Mouse (Mus musculus) limb, embryonic 15.5 days (tissue): ENCODE data around the gene Olfr17. TPM values are rescaled to one million over a fixed set of nuclear protein-coding genes. Genes with fewer than 3 reads are reported as not detected.
"Not testable (repeated sequence)": the region's sequence is repeated elsewhere in the genome, so short reads cannot be mapped to it uniquely, and the experiment has no call there.

Source experiments
- ATAC-seq: fragments of 200-750 bp; cut with Nextera tagmentation; 2 replicates; pipeline ENCODE4 v1.8.0; 2017; ENCODE audit warnings: low read depth, moderate TSS enrichment; ENCODE audit not compliant: insufficient number of reproducible peaks, low FRiP score, low TSS enrichment
- H3K27ac ChIP-seq: fragments of 300-500 bp; sonication (generic); 2 replicates; pipeline ENCODE4 v1.5.1; 2015; ENCODE audit warnings: moderate library complexity, mild to moderate bottlenecking, inconsistent platforms
- H3K27me3 ChIP-seq: fragments of 300-500 bp; sonication (generic); 2 replicates; pipeline ENCODE4 v1.6.1; 2015; ENCODE audit warnings: inconsistent platforms
- H3K36me3 ChIP-seq: fragments of 300-500 bp; sonication (generic); 2 replicates; pipeline ENCODE4 v1.6.1; 2015; ENCODE audit warnings: inconsistent platforms
- H3K4me1 ChIP-seq: fragments of 300-500 bp; sonication (generic); 2 replicates; pipeline ENCODE4 v1.6.1; 2015; ENCODE audit warnings: inconsistent platforms
- H3K4me2 ChIP-seq: fragments of 300-500 bp; sonication (generic); 2 replicates; pipeline ENCODE4 v1.6.1; 2015; ENCODE audit warnings: mild to moderate bottlenecking, inconsistent platforms
- H3K4me3 ChIP-seq: fragments of 300-500 bp; sonication (generic); 2 replicates; pipeline ENCODE4 v1.5.1; 2015; ENCODE audit warnings: mild to moderate bottlenecking, inconsistent platforms
- H3K9ac ChIP-seq: fragments of 300-500 bp; sonication (generic); 2 replicates; pipeline ENCODE4 v1.6.1; 2015; ENCODE audit warnings: inconsistent platforms
- H3K9me3 ChIP-seq: fragments of 300-500 bp; sonication (generic); 2 replicates; pipeline ENCODE4 v1.6.1; 2016; ENCODE audit warnings: inconsistent platforms
- WGBS: fragments of 180-500 bp; shearing (Covaris S2); methylation state at CpG from one replicate; pipeline ENCODE4 v1.1.7; 2015; 5-methylcytosine and 5-hydroxymethylcytosine counted together
- polyA plus RNA-seq: library from polyadenylated mRNA; unstranded; fragments of >200 nt; fragmentation: Nextera tagmentation; extraction: Ambion mirVana; gene quantifications from 2 replicates; pipeline ENCODE4 v1.2.1, GENCODE M21; 2015

The Olfr17 gene
- not detected in 2 replicates for polyA plus RNA-seq

DNA sequence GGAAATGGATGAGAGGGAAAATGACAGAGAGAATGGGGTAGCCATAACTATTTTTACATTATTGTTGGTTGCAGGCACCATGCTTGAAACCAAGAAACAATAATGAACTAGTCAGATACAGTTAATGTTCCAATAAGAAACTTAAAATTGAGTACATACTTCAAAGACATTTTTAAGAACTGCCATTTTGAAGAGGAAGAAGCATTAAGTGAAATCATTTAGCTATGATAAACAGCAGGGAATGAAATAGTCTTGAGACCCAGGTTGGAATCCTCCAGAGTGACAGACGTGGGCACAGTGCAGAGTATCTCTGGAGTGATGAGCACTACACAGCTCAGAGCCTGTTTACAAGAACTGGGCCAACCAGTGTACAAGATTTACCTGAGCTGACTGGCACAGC is at the start of gene Olfr17:
Gene Olfr17 (plus strand): TSS at position 301 of the 400 bp plus-strand sequence.
- Histone ChIP-seq H3K9me3 (no peaks in the 10 kb centered on the region), H3K27me3 (no peaks in the 10 kb centered on the region), H3K4me3 (no peak within 1 kb of the TSS), H3K36me3 (no peaks in the 10 kb centered on the region), H3K4me1 (no peaks in the 10 kb centered on the region), H3K27ac (no peak within 1 kb of the TSS), H3K4me2 (no peak within 1 kb of the TSS), H3K9ac (no peak within 1 kb of the TSS)
- 53% methylated on average over 1 of the region's 1 CpGs for WGBS
- no peak for ATAC-seq

DNA sequence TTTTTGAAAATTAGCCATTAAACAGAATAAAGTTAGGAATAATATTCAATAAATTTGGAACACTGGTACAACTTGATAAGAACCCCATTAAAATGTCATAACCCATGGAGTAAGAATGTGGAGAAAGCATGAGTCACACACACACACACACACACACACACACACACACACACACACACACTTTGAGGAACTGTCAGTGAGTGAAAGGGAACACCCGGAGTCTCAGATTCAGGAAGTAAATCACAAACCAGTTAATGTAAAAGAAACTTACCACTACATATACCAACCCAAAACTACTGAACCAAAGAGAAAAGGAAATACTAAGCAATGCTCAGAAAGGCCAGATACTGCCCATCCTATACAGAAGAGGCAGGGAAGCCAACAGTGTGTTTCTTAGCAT is 48.6 kb upstream of the Olfr17 start:
- H3K4me1 ChIP-seq, result no peaks in the 10 kb centered on the region

DNA sequence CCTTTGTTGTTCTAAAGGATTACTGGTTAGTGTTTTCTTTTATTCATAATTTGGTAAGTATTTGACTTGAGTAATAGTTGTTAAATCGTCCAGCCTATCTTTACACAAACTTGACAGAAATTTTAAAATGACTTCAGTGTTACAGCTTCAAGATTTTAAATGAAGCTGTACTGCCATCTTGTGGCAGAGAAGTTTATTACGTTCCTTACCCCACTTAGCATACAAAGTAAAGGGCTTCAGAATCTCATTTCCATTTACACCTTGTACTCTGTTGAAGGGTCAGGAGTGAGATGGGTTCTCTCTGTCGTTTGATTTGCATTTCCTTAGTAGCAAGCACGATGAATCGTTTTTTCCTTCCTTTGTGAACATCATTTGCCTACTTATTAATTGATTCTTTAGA is 47.2 kb upstream of the Olfr17 start:
- no peak overlapping the region for H3K27ac ChIP-seq
- no peak overlapping the region for H3K4me2 ChIP-seq
- 4% methylated on average over 5 of the region's 5 CpGs for WGBS

More for the DNA sequence above, 48.6 kb upstream of the Olfr17 start:
- Histone ChIP-seq H3K36me3 (no peaks in the 10 kb centered on the region), H3K27me3 (no peaks in the 10 kb centered on the region), H3K9ac (no peak overlapping the region), H3K27ac (no peak overlapping the region), H3K4me3 (no peak overlapping the region), H3K9me3 (no peaks in the 10 kb centered on the region), H3K4me2 (no peak overlapping the region)
- ATAC-seq, result no peak
- 86% methylated on average over 1 of the region's 1 CpGs for WGBS

DNA sequence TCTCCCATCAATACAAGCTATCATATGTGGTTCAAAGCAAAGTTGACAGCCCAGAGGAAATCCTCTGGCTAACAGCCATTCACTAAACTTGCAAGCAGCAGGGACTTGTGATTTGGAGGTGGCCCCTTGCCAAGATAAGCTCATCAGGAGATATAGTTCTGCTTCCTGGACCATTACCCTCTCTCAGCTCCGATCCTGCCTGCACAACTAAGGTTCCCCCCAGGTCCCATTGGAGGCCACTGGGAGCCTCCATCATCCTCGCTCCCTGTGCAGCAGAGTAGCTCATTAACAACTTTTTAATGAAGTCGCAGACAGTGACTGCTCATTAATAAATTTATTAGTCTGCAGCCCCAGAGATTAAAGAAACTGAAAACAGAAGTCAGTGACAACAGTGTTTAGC is 45.4 kb upstream of the Olfr17 start:
- Histone ChIP-seq H3K4me2 (no peak overlapping the region), H3K4me1 (no peaks in the 10 kb centered on the region), H3K27me3 (no peaks in the 10 kb centered on the region), H3K9ac (no peak overlapping the region), H3K27ac (no peak overlapping the region), H3K4me3 (no peak overlapping the region), H3K36me3 (no peaks in the 10 kb centered on the region), H3K9me3 (no peaks in the 10 kb centered on the region)
- 33% methylated on average over 3 of the region's 3 CpGs for WGBS
- no peak for ATAC-seq

More for the DNA sequence above, 47.2 kb upstream of the Olfr17 start:
- no peak for ATAC-seq
- H3K9me3 ChIP-seq, result no peaks in the 10 kb centered on the region
- H3K9ac ChIP-seq, result no peak overlapping the region
- H3K36me3 ChIP-seq, result no peaks in the 10 kb centered on the region
- no peaks in the 10 kb centered on the region for H3K4me1 ChIP-seq
- H3K27me3 ChIP-seq, result no peaks in the 10 kb centered on the region
- H3K4me3 ChIP-seq, result no peak overlapping the region

DNA sequence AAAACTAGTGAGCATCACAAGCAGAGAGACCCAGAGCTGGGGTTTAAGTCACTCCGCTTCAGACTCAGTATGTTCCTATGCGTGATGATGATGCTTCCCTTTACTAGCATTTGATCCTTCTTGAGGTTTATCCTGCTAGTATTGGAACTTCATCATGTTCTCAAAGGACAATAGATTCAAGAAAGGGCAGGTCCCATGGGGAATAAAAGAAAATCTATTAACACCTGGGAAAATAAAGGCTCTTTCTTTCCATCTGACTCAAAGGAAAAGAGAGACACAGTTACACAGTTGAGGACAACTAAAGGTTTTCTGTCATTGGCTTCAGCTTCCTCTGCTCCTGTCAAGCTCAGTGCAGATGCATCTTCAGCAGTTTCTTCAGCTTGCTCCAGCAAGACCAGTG is 22.3 kb upstream of the Olfr17 start, which contains the start of gene Olfr714:
Gene Olfr714 (plus strand): TSS at position 301 of the 400 bp plus-strand sequence.
- no peaks in the 10 kb centered on the region for H3K36me3 ChIP-seq
- 83% methylated on average over 2 of the region's 2 CpGs for WGBS

DNA sequence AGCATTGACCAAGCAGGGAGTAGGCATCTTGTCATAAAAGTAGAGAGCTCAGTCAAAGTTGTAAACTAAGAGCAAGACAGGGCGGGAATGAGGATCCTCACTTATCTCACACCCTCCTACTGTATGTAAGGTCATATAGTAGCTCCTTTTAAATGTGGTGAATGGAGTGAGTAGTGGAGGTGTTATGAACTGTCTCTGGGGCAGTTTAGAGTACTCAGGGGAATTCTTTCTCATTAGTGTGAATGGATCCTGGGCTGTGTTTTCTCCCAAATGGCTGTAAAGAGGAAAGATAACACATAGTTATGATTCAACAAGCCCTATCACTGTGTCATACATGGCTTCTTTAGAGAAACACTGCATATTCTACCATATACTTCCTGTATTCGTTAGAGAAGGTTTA is 17.2 kb downstream of the Olfr17 start, which contains the start of gene Olfr715b:
Gene Olfr715b (minus strand): TSS at position 101 of the 400 bp plus-strand sequence.
- H3K4me1 ChIP-seq, H3K36me3 ChIP-seq, H3K4me3 ChIP-seq, H3K27ac ChIP-seq, H3K9ac ChIP-seq, ATAC-seq, H3K27me3 ChIP-seq, H3K9me3 ChIP-seq, H3K4me2 ChIP-seq: not testable (repeated sequence)
- 72% methylated on average over 2 of the region's 2 CpGs for WGBS

More for the DNA sequence above, 22.3 kb upstream of the Olfr17 start, which contains the start of gene Olfr714:
- Histone ChIP-seq H3K4me1 (no peaks in the 10 kb centered on the region), H3K4me2 (no peak within 1 kb of the TSS), H3K9me3 (peaks cover 5% of the 10 kb centered on the region; the same call in 1 of the 2 replicates), H3K4me3 (no peak within 1 kb of the TSS), H3K27me3 (no peaks in the 10 kb centered on the region), H3K27ac (no peak within 1 kb of the TSS), H3K9ac (no peak within 1 kb of the TSS)
- no peak for ATAC-seq

DNA sequence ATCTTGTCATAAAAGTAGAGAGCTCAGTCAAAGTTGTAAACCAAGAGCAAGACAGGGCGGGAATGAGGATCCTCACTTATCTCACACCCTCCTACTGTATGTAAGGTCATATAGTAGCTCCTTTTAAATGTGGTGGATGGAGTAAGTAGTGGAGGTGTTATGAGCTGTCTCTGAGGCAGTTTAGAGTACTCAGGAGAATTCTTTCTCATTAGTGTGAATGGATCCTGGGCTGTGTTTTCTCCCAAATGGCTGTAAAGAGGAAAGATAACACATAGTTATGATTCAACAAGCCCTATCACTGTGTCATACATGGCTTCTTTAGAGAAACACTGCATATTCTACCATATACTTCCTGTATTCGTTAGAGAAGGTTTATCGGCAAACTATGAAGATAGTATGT is 38.0 kb downstream of the Olfr17 start, which contains the start of gene Olfr715:
Gene Olfr715 (minus strand): TSS at position 101 of the 400 bp plus-strand sequence.
- ATAC-seq, H3K9ac ChIP-seq: not testable (repeated sequence)
- 74% methylated on average over 3 of the region's 3 CpGs for WGBS

DNA sequence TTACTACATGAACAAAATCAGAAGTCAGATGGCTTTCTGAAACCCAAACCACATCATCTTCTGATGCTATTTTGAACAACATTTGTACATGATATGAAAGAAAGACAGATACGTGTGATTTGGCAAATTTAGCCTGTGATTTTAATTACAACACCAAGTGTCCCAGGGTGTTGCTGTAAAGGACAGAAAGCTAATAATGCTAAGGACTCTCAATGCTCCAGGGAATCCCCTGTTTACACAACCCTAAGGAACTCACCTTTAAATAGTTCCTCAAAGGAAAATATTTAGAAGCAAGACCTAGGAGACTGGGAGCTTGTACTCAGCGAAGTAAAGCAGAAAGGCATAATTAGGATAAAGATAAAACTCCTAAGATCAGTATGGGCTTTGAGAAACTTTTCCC is 45.0 kb downstream of the Olfr17 start, which contains the start of gene Olfr716:
Gene Olfr716 (plus strand): TSS at position 301 of the 400 bp plus-strand sequence.
- H3K9ac ChIP-seq, H3K27ac ChIP-seq, H3K36me3 ChIP-seq, H3K9me3 ChIP-seq, ATAC-seq, H3K4me2 ChIP-seq, H3K4me3 ChIP-seq, H3K4me1 ChIP-seq, H3K27me3 ChIP-seq: not testable (repeated sequence)
- 75% methylated on average over 2 of the region's 2 CpGs for WGBS

More for the DNA sequence above, 38.0 kb downstream of the Olfr17 start, which contains the start of gene Olfr715:
- H3K4me3 ChIP-seq, H3K4me1 ChIP-seq, H3K27ac ChIP-seq, H3K36me3 ChIP-seq, H3K4me2 ChIP-seq, H3K27me3 ChIP-seq, H3K9me3 ChIP-seq: not testable (repeated sequence)

Other genes with a start within 250 kb of the Olfr17 start
- gene Olfr703, start 249.9 kb upstream of the Olfr17 start, polyA plus RNA-seq, result not detected in 2 replicates
- gene Olfr704, start 230.0 kb upstream of the Olfr17 start, polyA plus RNA-seq, result not detected in 2 replicates
- not detected in 2 replicates for gene Olfr705, start 216.3 kb upstream of the Olfr17 start, polyA plus RNA-seq
- not detected in 2 replicates for gene Olfr706, start 205.1 kb upstream of the Olfr17 start, polyA plus RNA-seq
- not detected in 2 replicates for gene Olfr707, start 192.0 kb upstream of the Olfr17 start, polyA plus RNA-seq
- not detected in 2 replicates for gene Olfr1532-ps1, start 185.2 kb upstream of the Olfr17 start, polyA plus RNA-seq
- gene Olfr709-ps1, start 161.0 kb upstream of the Olfr17 start, polyA plus RNA-seq, result not detected in 2 replicates
- gene Olfr710, start 144.9 kb upstream of the Olfr17 start, polyA plus RNA-seq, result not detected in 2 replicates
- not detected in 2 replicates for gene Olfr6, start 129.3 kb upstream of the Olfr17 start, polyA plus RNA-seq
- not detected in 2 replicates for gene Olfr711, start 117.8 kb upstream of the Olfr17 start, polyA plus RNA-seq
- gene Olfr2, start 87.1 kb upstream of the Olfr17 start, polyA plus RNA-seq, result not detected in 2 replicates
- gene Olfr713, start 62.0 kb upstream of the Olfr17 start, polyA plus RNA-seq, result not detected in 2 replicates
- gene Olfr714, start 22.2 kb upstream of the Olfr17 start, polyA plus RNA-seq, result not detected in 2 replicates
- gene Olfr715b, start 17.1 kb downstream of the Olfr17 start, polyA plus RNA-seq, result not detected in 2 replicates
- not detected in 2 replicates for gene Olfr715, start 37.9 kb downstream of the Olfr17 start, polyA plus RNA-seq
- gene Olfr716, start 45.1 kb downstream of the Olfr17 start, polyA plus RNA-seq, result not detected in 2 replicates
- not detected in 2 replicates for gene Nlrp14, start 73.8 kb downstream of the Olfr17 start, polyA plus RNA-seq
- gene Rbmxl2, start 116.2 kb downstream of the Olfr17 start, polyA plus RNA-seq, result not detected in 2 replicates